Mouse (Mus musculus) thymus, adult 2 months (tissue): ENCODE measurements around the gene Psg19.

ENCODE experiments used
- CTCF ChIP-seq: fragments of 200-500 bp; IDR thresholded peaks from 2 replicates; pipeline ENCODE4 v1.5.1; 2012; ENCODE audit warnings: mild to moderate bottlenecking, control low read depth, low read length, moderate library complexity, borderline replicate concordance; ENCODE audit not compliant: control insufficient read depth, poor library complexity, insufficient read depth; ENCODE audit errors: extremely low read depth
- POLR2A ChIP-seq: fragments of 200-500 bp; IDR thresholded peaks from 2 replicates; pipeline ENCODE4 v1.6.1; 2012; ENCODE audit warnings: mild to moderate bottlenecking, low read length, control low read depth, moderate library complexity; ENCODE audit not compliant: control insufficient read depth, poor library complexity, insufficient read depth; ENCODE audit errors: extremely low read depth

GRCm38 (mm10) chr7:18818301-18818700, 20.0 kb upstream of the Psg19 start:
- TF ChIP-seq CTCF, result no peak
- TF ChIP-seq POLR2A, result no peak
